Mouse (Mus musculus) right cerebral cortex, postnatal 4 days (tissue): ENCODE data around the gene Olfr551.
"Not testable (repeated sequence)": the region's sequence is repeated elsewhere in the genome, so short reads cannot be mapped to it uniquely, and the experiment has no call there.

Source experiments
- DNase-seq: peaks from one replicate; pipeline ENCODE4 v3.0.0-alpha.2; 2022

The Olfr551 gene

DNA sequence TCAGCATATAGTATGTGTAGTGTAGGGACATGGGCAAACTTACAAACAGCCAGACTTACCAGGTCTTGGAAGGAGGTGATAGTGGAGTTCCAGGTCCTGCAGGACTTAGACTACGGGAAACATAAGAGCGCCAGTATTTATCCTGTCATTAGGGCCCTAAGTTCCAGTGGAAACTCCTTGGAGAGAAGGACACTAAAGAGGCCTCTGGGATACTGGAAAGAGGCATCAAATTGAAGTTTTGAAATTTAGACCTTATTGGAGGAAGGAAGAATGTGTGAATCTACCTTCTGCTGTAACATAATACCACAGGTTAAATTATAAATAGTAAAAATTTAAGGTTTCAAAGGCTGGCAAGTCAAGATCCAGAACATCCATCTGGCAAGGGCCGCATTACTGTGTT lies at the start of gene Olfr551:
TSS of gene Olfr551 (minus strand) at position 101 of the 400 bp plus-strand sequence.
- DNase-seq: no peak

DNA sequence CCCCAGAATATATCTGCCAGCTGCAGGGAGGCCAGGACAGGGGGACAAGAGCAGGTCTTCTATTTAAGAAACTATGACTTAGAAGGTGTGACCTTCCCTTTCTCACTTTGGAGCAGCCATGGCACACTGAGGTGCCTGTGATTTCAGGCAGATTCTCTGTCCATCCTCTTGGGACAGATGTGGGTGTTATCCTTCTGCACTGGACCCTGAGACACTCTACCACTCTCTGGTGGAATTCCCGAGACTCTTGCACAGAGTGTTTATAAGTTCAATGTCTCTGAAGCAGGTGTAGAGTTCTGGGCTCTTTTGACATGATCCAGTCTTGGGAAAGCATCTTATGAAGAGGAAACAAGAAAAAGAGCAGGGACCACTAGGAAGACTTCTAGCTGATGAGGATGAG lies 46.4 kb upstream of the Olfr551 start, which contains the start of gene Olfr554:
TSS of gene Olfr554 (plus strand) at position 301 of the 400 bp plus-strand sequence.
- no peak for DNase-seq

- no peak for DNase-seq
These were observed 45.0 kb upstream of the Olfr551 start for GRCm38 (mm10) chr7:102636665-102637064.

- DNase-seq: not testable (repeated sequence)
These were observed 28.7 kb upstream of the Olfr551 start for GRCm38 (mm10) chr7:102620368-102620767.

- no peak for DNase-seq
These were observed 27.9 kb upstream of the Olfr551 start for GRCm38 (mm10) chr7:102619608-102620007.

DNA sequence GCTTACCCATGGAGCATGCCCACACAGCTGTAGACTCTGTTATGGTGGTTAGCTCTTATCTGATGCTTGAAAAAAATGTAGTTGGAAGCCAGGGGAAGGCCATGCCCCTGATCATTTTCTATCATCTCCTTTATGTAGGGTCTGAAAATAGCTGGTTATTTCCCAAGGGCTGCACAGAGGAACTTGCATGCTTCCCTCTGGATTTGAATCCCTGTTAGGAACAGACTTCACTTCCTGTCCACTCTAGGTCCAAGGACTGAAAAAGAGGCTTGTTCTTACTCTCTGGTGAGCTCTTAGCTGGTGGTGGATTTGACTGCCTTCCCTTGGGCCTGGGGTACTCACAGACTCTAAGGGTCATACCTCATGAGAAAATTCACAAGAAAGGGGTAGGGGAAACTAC lies 26.4 kb upstream of the Olfr551 start, which contains the start of gene Olfr553:
TSS of gene Olfr553 (minus strand) at position 101 of the 400 bp plus-strand sequence.
- DNase-seq: no peak

DNA sequence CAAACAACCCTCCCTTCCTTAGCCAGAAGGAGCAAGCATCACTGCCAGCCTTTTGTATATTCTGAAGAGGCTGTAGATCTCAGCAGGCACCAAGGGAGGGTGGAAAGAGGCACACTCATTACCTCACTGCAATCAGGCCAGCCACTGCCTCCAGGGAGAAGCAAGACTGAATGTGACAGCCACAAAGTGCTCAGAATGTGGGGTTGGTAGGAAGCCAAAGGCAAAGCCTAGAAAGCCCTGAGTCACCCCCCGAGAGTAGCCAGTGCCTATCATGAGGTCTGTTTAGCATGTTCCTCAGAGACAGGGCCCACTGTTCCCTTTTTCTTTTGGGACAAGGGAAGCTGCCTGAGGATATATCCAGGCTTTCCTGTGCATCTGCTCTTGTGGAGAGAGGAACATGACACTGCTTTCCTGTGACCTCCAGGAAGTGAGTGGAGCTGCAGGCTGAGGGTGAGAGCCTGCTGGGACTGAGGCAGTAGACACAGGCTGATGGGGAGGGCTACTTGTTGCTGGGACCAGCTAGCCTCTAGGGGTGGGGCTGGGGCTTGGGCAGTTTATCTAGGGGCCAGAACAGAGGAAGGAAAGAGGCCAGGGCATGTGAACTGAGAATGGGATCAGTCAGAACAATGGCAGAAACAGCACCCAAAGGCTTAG lies 5.8 kb upstream of the Olfr551 start, which contains the start of gene Olfr552:
TSS of gene Olfr552 (plus strand) at position 393 of the 654 bp plus-strand sequence.
- DNase-seq: no peak

GRCm38 (mm10) chr7:102575998-102576397 lies 15.7 kb downstream of the Olfr551 start:
- DNase-seq: no peak

DNA sequence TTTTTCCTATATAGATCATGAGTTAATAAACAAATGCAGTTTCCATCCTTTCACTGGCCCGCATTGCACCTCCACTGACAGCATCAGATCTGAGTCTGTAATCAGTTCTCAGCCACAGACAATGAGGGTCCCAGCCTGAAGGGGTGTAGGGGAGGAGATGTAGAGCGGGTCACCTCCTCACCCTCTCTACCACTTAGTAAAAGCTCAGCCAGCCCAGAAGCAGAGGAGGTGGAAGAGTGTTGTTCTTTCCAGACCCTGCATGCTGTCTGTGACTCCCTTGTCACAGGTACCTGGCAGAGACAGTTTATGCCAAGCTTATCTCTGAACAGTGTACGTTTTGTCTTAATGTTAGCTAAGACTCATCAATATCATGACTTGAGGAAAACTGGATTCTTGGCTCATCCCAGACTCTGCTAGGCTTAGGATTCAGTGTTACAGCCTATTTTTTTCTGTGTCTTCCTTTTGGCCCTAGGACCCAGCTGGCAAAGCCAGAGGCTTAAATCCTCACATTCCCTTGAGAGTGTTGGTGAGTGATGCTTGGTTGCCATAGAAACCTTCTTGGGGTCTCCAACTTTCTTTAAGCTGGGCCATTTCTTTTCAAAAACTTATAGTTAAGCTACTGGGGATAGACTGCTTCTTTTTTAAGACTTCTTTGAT lies 18.4 kb downstream of the Olfr551 start:
- DNase-seq: no peak

DNA sequence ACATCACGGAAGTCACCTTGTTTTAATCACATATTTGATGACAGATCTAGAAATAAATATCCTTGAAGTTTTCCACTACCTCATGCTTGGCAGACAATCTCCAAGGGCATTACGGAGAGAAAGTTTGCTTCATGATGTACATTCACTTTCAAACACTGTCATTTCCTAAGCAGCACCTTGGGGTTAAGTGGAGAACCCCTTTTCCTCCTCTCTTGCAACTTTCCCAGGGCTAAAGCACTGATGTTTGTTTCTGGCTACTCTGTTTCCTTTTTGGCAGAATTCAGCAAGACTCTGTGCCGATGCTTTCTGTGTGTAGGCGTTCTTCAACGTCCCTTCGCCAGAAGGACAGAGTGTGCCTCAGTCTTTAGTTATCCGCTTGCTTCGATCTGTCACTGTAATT lies 20.5 kb downstream of the Olfr551 start, which contains the start of gene Olfr550:
TSS of gene Olfr550 (plus strand) at position 301 of the 400 bp plus-strand sequence.
- DNase-seq: no peak

- no peak for DNase-seq
These were observed 25.5 kb downstream of the Olfr551 start for GRCm38 (mm10) chr7:102566219-102566618.

GRCm38 (mm10) chr7:102564999-102565997 lies 26.4 kb downstream of the Olfr551 start, which contains the start of gene Trim21:
TSS of gene Trim21 (minus strand) at chr7:102565486.
- peak; percentile 10 for DNase-seq

- no peak for DNase-seq
These were observed 38.4 kb downstream of the Olfr551 start for GRCm38 (mm10) chr7:102553279-102553678.

DNA sequence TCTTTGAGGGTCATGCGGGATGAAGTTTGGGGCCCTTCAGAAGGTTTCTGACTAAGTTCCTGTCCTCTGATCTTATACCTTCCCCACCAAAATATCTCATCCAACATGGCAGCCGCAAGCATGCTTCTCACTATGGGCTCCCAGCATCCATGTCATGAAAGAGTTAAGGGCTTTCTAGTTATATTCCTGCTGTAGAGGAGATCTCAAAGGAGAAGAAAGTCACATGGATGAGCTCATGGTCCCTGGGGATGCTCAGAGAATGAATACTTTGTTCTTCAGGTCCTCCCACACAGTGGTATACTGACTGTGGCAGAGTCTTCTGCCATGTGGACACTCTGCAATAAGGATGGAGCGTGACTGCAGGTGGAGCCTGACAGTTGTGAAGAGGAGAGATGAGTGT lies 42.1 kb downstream of the Olfr551 start, which contains the start of gene Olfr549:
TSS of gene Olfr549 (plus strand) at position 301 of the 400 bp plus-strand sequence.
- DNase-seq: no peak

GRCm38 (mm10) chr7:102541251-102541650 lies 50.4 kb downstream of the Olfr551 start:
- no peak for DNase-seq

DNA sequence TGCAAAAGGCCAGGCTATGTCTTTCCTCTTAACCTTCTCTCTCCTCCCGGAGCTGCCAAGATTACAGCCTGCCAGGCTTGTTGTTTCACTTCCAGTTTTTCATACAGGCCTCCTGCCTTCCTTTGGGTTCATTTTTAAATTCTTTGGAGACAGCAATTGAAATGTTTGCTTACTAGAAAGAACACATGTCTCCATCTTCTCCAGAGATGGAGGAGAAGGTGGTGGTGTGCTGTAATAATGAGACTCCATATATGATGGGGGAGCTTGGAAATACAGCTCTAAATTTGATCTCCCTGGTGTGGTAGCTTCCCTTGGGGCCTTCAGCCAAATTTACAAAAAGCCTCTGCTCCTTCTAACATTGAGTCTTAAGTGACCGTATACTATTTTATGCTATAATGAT lies 51.1 kb downstream of the Olfr551 start, which contains the start of gene Olfr548-ps1:
TSS of gene Olfr548-ps1 (plus strand) at position 301 of the 400 bp plus-strand sequence.
- no peak for DNase-seq

- no peak for DNase-seq
These were observed 57.2 kb downstream of the Olfr551 start, which contains the start of gene Olfr547 for GRCm38 (mm10) chr7:102534449-102534848. TSS of gene Olfr547 (plus strand) at chr7:102534749.
